Mouse (Mus musculus): ENCODE measurements at regions not wholly inside any gene's neighbourhood (a gene's known extent, or its start where the extent isn't known, plus 50 kb on each side); places are given as distances from the start of the nearest gene placed in this dataset.
A peak's percentile ranks its signal among the peaks of the same experiment; 100 is the strongest.

DNA sequence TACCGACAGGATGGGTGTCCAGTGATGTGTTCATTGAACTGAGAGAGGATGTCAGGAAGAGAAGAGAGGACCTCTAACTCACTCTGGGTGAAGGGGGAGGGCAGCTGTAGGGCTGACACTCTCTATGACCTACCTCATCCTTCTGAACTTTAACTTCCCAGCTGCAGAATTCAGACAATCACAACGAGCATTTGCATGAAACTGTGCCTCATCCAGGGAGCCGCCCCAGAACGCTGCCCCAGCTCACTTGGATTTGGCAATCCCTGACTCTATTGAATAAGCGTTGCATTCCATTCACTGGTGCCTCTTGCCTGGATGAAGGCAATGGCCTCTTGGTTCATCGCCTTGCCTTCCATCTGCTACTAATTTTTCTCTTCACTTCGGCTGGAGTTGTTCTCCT lies 223.9 kb upstream of the Gm12728 start:
- DNase-seq: no peak

DNA sequence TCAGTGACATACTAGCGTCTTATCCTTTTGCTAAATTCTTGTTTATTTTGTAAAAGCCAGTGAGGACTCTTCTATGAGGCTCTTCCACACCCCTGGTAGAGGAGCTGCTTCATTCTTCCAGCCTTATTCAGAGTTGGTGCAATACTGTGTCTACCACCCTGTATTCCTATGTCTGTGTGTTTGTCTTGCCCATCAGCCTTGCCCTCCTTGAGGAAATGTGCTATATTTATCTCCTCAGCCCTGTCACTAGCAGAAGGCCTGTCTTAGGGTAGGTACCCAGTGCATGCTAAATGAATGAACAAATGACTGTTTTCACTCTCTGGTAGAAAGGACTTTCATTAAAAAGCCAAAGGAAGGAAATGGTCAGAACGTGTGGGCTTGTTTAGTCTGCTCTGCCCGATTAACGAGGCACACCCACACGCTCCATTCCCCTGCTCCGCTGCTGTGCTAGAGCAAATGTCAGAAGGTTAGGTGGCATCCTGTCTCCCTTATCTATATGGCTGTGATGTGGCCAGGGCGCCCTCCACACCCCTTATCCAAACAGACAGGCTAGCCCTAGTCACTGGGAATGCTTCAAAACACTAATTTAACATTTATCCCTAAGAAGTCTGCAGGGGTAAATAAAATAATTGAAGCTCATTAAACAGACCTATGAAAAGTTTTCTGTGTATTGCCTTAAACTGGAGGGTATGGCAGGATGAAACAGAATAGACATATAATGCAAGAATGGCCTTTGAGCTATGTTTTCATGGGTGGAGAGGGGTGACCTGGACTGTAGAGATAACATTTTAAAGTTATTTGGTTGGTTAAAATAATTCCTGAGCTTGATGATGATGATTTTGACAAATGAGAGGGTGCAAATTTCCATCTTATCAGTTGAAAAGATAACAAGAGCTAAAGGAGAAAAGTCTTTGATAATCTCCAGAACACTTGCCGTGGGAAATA lies 222.9 kb upstream of the Gm12728 start:
- DNase-seq: no peak

DNA sequence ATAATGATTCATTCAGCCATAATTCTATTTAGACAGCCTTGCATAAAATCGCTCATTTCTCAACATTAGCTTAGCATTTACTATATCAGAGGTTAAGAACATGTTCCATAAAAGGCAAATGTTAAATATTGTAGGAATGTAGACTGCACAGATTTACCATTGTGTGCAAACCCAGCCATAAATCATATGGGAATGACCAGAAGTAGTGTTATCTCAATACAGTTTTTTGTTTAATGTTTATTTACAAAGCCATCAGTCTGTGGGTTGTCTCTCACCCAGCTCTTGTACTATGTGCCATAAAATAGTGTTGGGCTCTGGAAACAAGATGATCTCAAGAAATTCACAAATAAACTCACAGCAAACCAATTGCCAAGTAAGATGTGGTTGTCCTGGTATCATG lies 220.0 kb upstream of the Gm12728 start:
- no peak for DNase-seq

DNA sequence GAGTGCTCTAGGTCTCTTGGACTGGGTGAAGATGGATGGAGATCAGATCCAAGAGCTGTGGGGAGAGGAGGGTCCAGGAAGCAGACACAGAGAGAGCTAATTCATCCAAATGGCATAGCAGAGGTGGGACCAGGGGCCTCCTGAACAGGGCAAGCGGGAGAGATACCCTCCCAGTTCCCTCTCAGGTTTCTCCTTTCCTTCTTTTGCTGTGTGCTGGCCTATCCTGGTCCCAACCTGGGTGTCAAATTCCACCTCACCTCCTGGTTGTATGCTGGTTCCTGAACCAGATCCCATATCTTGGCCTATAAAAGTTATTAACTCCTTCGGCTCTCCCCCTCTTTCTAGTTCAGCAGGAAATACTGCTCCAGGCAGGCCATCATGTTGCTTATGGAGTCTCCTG lies 214.1 kb upstream of the Gm12728 start:
- DNase-seq: no peak

DNA sequence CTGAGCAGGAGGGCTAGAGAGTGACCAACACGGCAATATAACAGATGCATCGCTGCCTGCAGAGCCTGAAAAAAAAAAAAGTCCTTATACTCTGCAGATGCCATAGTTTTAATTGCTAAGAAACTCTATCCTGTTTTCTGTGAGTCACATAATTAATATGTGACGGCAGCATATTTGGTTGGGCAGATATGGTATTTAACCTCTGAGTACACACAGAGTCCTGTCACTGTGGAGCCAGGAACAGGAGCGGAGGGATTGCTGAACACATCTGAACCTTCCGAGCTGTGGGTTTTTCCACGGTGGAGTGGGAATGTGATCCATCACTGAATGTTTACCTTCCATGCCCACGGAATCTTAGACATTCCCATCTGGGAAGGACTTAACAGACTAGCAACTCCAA lies 208.7 kb upstream of the Gm12728 start:
- no peak for DNase-seq

DNA sequence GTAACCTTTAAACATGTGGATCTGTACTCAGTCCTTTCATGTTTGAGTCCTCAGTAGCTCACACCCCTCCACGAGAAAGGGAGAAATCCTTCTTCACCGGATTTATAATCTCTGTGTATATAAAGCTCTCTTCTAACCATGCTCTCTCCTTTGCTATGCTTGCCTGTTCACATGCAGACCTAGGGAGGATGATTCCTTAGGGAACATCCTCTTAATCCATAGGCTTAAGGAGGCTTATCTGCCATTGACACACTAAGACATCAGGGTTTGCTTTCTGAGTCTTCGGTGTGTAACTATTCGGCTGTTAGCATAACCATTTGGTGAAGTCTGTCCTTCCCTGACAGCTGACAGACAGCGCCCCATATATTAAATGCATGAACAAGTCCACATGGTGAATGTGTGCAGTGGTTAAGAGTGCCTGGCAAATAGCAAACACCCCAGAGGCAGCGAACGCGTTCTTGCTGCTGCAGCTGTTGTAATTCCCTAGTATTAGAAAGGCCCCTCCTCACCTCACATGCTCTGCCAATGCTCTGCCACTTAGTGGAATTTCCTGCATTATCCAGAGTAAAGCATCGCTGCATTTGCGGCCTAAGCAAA lies 205.2 kb upstream of the Gm12728 start:
- DNase-seq: no peak

DNA sequence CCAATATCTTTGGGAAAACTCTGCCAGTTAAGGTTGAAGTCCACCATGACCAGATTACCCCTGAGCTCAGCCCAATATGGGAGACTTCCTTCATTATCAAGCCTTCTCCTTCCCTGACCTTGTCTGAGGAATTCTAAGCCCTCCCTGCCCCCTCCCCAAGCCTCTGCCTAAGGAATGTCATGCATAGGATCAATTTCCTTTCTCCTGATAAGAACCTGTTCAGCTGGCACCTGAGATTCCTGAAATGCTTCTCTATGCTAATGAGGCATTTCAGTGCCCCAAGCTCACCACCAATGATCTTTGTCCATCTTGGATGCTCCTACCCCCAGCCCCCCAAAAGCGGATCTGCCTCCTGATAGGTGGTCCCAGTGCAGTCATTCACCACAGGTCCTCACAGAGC lies 186.0 kb upstream of the Gm12728 start:
- no peak for DNase-seq

DNA sequence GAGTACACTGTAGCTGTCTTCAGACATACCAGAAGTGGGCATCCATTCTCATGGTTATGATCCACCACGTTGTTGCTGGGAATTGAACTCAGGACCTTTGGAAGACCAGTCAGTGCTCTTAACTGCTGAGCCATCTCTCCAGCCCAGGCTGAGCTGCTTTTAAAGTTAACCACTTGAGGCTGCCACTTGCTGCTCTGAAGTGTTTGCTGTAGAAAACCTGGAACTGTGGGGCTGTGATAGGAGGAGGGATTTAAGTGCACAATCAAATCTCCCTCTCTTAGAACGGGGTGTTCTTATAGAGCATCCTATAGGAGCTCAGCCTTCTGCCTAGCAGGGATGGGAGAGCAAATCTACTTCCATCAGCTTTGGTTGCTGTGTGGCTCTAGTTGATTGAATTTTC lies 185.1 kb upstream of the Gm12728 start:
- no peak for DNase-seq

DNA sequence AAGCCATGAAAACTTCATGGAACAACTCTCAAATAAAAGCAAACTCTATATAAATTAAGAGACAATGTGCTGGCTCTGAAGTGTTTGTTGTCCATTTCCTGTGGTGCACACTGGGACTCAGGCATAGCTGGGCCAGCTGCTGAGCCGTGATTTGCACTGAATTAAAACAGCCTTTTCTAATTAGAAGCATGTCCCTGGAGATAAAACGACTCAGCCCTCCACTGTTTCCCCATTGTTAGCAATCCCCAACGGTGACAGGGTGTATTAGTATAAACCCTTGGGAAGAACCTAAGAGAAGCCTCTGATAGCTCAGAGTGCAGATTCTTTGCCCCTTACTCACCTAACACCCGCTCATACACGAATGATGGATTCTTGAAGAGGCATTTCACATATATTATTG lies 182.9 kb upstream of the Gm12728 start:
- DNase-seq: peak; percentile 44

DNA sequence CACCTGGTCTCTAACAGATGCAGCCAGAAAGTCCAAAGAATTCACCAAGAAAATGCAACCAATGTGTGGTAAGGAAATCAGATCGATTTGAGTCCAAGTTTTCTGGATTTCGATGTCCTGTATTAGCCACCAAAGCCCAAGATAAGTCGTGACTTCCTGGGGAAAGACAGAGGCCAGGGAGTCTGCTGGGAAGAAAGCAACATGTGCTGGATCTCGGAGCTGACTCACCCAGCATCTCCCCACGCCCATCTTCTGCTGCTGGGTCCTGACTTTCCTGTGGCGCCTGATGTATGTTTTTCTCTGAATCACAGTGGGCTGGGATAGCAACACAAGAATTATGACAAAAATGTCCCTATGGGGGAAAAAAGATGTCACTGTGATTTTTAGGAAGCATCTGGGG lies 178.8 kb upstream of the Gm12728 start:
- DNase-seq: no peak

DNA sequence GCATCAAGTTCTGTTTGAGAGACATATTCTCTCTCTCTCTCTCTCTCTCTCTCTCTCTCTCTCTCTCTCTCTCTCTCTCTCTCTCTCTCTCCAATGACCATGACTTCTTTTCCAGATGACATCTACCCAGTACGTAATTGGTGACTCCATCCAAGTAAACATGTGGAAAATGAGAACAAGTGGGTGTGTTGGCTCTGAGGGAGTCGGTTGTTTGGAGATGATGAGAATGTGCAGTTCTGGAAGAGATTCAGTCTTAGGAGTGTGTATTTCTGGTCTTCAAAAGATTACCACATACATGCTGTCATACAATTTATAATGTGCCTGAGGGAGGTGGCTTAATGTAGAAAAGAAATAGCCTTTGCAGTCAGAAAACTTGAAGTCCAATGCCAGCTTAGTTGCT lies 175.3 kb upstream of the Gm12728 start:
- no peak for DNase-seq

DNA sequence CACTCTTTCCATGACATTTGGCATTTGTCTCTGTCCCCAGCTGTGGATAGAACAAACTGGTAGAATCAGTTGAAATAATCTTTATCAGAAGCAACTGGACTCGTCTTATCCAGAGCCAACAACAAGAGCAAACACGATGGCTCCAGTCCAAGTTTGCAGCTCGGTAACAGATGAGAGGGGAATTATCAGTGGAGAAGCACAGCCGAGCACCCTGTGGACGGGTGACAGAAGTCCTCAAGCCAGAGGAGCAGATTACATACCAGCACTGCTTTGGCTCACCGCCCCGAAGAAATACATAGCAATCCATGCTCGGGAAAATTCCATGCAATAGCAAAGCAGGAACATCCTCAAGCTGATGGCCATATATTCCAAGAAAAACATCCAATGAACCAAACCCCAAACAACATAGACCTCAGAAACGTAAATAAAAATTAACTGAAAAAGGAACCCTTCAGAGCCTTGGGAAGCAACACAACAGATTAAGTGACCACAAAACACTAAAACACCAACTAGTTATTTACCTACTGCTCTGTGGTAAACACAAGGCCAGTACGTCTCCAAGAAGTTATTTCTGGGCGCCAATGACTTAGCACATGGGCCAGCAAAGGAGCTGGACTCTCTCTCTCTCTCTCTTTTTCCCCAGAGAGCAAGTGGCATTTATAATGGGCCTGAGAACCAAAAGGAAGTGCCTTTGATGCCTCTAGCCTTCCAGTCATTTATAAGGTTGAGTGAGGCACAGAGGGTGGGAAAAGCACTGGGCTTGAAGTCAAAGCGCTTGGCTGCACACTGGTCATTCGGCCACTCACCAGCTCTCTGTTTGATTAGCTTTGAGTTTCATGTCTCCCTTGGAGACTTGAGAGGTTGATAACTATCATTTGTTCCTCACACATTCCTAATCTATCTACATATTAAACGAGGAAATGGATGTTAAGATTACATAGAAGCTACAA lies 163.0 kb upstream of the Gm12728 start:
- peak; percentile 77 for DNase-seq

DNA sequence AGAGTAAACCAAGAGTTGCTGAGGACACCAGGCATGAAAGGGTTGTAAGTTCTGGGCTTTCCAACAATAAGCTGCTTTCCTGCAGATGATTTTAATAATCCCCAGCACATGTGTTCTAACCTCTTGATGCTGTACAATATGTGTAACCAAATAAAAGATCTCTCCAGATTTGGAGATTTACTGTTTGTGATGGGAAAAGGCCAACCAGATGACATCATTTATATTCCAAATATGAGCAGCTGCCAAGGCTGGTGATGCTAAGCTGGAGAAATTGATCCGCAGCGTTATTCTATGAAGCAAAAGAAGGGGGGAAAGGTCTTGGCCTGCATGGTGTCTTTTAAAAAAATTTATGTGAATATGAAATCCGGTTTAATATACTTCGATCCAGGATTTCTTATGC lies 160.1 kb upstream of the Gm12728 start:
- no peak for DNase-seq

DNA sequence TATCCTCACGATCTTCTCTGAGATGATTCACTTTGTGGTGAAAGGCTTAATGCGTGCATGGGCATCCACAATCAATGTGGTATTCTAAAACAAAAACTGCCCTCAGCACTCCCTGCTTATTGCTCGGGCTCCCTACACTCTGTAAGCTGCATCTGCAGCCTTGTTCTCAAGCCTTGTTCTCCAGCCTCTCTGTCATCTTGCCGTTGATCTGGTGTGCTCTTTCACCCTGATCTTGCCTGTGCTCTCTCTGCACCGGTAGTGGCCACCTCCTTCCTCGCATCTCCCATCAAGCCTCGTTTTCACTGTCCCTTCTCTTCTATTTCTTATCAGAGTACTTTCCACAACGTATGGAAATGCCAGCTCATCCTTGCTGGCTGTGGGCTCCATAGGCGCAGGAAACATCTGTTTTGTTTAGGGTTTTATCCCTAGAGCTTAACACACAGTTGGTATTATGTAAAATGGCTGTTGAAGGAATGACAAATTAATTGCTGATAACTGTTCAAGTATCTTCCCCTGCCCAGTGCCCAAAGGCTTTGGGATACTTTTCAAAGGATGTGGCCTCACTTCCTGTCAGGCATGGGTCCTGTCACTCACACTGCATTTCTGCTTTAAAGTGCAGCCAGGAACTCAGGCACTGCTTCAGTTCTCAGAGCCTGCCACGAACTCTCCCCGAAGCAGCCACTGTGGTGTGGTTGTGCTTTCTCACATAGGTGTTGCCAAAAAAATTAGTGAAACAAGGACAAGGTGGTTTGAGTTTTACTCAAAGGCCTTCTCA lies 158.9 kb upstream of the Gm12728 start:
- no peak for DNase-seq

DNA sequence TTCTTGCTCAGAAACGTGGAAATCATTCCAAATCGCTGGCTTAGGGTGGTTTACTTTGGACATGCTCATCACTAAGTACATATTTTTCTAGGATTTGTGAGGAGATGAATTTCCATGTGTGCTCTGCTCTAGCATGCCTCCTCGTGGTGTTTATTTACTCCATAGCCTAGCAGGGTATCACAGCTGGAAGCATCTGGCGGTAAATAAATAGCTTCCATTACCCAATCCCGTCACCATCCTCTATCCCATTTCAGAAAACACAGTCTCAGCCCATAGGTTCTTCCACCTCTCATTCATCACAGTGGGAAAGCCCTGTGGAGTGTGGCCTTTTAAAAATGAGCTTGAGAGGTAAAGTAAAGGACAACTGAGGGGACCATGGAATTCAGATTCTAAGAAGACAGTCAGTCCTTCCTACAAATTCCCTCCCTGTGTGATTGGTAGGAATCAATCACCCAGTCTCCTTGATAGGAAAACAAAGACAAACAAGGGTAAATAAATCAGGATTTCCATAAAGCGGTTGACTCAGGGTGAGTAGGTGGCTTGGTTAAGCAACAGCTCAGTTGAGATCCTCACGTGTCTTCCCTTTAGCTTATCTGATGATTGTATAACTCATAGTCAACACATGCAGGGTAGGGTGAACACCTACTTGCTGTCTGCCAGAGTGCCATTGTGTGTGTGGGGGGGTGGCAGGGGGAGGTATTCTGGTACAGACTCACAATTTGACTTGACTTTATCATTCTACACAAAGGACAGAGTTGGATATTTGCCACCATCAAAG lies 156.9 kb upstream of the Gm12728 start:
- no peak for DNase-seq

DNA sequence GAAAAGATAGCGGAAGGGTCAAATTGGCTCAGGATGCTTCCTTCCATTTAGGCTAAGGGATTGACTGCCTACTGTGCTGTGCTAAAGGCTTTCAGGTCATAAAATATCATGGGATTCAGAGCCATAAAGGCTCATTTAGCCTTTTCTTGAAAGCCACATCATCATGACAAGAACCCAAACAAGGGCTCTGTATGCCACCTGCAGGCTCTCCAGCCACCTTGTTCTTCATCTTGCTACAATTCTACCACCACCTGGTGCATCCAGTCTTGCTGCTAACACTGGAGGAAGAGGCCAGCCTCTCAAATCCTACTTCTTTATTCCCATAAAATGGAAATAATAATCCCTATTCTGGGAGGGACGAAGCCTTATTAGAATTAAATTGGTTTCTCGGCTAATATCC lies 155.9 kb upstream of the Gm12728 start:
- no peak for DNase-seq

DNA sequence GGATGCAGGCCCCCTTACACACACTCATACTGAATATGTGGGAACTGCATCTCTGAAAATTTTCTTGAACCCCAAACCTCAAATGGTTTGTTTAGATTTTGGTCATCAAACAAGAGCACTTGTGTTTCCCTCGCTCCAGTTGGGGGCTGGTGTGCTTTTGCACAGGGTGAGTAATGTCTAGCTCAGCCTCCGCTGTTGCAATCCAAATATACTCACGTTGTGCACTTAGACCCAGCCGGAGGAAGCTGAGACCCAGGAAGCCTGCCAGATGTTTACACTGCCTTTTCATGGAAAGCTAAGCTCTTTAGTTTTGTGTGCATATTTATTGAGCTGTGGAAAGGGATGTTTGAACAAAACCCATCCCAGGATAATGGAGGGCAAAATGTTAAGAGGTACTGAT lies 148.9 kb upstream of the Gm12728 start:
- DNase-seq: peak; percentile 33

DNA sequence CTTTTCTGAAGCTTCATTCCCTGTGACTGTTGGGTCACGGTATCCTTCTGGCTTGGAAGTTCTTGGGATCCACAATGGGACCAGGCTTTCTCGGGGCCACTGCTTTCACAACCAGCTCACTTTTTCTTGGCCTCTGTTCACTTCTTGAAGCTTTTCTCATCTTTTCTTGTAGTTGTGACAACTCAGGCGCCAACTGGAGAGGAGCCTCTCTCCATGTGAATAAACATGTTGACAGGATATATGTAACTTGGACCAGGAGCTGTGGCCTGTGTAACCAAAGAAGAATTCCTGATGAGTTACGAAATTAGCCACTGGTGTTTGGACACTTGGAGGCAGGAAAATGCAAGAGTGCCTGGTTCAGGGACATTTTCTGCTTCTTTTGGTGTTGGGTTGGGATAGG lies 148.1 kb upstream of the Gm12728 start:
- no peak for DNase-seq

DNA sequence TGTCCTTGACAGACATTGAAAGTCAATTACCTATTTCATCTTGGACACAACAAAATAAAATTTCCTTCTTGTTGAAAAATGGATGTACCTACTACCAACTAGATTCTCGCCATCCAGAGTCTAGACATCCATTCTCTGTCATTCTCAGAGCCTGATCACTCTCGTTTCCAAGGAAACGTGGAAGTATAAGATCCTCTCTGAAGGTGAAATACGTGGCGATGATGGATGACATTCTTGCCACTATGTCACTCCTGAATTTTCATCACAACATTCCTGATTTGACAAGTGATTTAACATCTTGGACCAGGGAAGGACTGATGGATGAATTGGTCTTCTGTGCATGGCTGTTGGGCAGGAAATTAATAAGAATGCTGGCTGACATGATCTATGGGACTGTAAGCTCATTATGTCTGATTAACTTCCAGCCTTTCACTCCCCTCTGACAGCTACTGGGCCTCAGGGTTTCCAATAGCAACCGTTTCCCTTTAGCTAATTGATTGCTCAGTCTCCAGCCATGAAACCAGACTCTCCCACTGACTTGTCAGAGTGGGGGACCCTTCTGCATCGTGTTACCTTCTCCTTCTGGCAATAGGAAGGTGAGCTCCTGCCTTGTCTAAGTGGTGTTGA lies 140.7 kb upstream of the Gm12728 start:
- no peak for DNase-seq

DNA sequence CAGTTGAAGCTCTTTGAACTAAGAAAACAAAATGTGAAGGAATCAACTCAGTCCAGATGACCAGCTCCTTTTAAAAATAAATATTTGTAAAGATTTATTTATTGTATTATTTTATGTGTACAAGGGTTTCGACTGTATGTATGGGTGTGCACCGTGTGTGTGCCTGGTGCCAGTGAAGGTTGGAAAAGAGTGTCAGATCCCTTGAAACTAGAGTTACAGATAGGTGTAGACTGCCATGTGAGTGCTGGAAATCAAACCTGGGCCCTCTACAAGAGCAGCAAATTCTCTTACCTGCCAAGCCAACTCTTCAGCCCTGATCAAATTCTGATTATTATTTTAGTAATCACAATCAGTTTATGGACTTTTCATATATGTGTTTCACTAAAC lies 140.2 kb upstream of the Gm12728 start:
- DNase-seq: no peak

DNA sequence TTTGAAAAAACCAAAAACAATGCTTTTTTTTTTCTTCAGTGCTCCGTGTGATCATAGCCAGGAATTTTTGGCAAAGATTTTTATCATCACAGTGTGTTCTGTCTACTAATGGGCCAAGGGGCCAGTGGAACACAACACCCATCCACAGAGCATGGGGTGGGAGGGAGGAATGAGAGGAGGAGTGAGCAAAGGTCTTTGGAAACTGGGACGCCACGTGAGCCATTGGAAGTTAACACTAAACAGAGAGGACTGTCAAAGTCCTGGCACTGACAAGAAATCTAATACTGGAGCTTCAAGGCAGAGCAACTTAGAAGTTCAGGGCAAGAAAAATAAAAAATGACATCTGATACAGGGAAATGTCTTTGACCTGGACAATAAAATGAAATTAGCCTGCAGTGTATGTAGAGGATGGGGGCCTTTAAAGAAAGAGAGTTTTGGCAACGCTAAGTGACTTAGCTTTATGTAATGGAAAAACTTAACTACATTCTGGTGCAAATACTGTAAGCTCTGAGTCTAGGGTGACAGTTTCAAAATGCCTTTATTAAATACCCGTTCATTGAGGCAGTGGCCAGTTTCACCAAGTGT lies 133.5 kb upstream of the Gm12728 start:
- DNase-seq: peak; percentile 67
